Mouse (Mus musculus): ENCODE measurements around the gene Mccc2.

DNA sequence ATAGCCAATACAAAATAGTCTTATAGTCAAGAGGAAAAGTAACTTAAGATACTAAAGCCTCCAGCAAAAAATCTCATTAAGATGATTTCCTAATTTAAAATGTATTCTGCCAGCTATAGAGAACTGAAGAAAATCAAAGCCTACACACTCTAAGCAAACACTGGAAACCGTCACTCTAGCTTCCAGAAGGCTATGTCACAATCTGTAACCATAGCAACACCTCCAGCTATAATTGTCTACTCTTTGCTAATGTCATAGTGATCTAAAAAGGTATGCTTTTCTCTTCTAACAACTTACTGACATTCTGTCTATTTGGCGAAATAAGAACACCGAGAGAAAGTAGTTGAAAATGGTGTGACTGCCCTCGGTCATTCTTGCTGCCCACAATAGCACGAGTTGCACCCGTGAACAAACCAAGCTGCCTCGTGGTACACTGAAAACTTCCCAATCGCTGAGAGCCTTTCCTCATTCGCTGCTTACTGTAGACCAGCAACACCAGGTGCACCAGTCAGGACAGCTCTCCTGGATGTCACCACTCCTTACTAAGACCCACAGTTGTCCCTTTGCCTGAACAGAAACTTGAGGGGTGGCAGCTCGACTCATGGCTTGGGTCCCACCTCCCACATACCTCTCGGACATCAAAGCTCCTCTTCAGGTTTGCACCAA is 48.3 kb downstream of the Mccc2 start:
- no peak for TF ChIP-seq CTCF (conservative IDR thresholded peaks at IDR 0.05 in 1 of 2, IDR thresholded peaks at IDR 0.05 in 1 of 2; ENCODE audit: low read depth in 2 of 2, low read length in 2 of 2)
- TF ChIP-seq EP300 (IDR thresholded peaks at IDR 0.05; ENCODE audit: low read length), result no peak
- no peak for TF ChIP-seq MYC (IDR thresholded peaks at IDR 0.05; ENCODE audit: low read depth, low read length)
- no peak for TF ChIP-seq ZC3H11A (IDR thresholded peaks at IDR 0.05; ENCODE audit: low read depth, low read length)
- TF ChIP-seq SIN3A (IDR thresholded peaks at IDR 0.05; ENCODE audit: low read length), result no peak
- TF ChIP-seq POLR2A (IDR thresholded peaks at IDR 0.05; ENCODE audit: low read depth, low read length), result no peak
- no peak for TF ChIP-seq TCF12 (IDR thresholded peaks at IDR 0.05; ENCODE audit: low read depth, low read length)
- no peak for TF ChIP-seq ELF1 (IDR thresholded peaks at IDR 0.05; ENCODE audit: low read depth, low read length)
- TF ChIP-seq MXI1 (IDR thresholded peaks at IDR 0.05; ENCODE audit: low read depth, low read length), result no peak
- TF ChIP-seq MAFK (IDR thresholded peaks at IDR 0.05; ENCODE audit: insufficient replicate concordance, low read length), result no peak
- TF ChIP-seq E2F4 (IDR thresholded peaks at IDR 0.05; ENCODE audit: insufficient replicate concordance, low read depth, low read length), result no peak
- TF ChIP-seq NELFE (IDR thresholded peaks at IDR 0.05; ENCODE audit: low read depth, low read length), result no peak
- no peak for TF ChIP-seq ZMIZ1 (IDR thresholded peaks at IDR 0.05; ENCODE audit: low read depth, low read length)
- TF ChIP-seq BHLHE40 (IDR thresholded peaks at IDR 0.05; ENCODE audit: low read depth, low read length), result no peak
